Mouse (Mus musculus): Measurements from ENCODE around the gene Cpne8.
"Not testable (repeated sequence)": the region's sequence is repeated elsewhere in the genome, so short reads cannot be mapped to it uniquely, and the experiment has no call there.

The Cpne8 gene

GRCm38 (mm10) chr15:90490186-90490585 lies 189.0 kb downstream of the Cpne8 start:
- in situ Hi-C loops (cut with MboI, MseI), result no loop called here

GRCm38 (mm10) chr15:90470561-90470960 lies 208.7 kb downstream of the Cpne8 start:
- in situ Hi-C loops (cut with MboI, MseI), result not testable (repeated sequence)

DNA sequence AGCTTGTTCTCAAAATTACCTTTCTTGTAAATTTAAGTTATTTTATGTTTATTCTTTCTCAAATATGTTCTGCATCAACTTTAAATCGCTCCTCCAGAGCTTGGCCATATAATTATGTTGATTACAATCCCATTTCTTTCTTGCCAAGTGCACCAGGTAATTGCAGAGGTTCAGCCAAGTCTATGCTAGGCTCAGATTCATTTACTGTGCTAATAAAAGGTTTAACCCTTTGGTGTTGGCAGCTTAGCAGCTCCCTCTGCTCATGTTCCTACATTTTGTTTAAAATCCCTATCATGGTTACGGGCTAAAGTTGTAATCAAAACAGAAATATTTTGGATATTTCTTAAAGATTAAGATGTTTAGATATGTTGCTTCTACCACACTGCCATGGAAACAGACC lies 216.0 kb downstream of the Cpne8 start:
- in situ Hi-C loops (cut with MboI, MseI), result no loop called here

- in situ Hi-C loops (cut with MboI, MseI), result no loop called here
These were observed 233.2 kb downstream of the Cpne8 start for GRCm38 (mm10) chr15:90446076-90446475.
